Mouse (Mus musculus) effector memory CD4-positive, alpha-beta T cell, adult 5 months (primary cell): ENCODE results near the gene 5830411N06Rik. TPM values are rescaled to one million over a fixed set of nuclear protein-coding genes. Genes with fewer than 3 reads are reported as not detected.

Experiments used
- polyA plus RNA-seq: library from polyadenylated mRNA; unstranded; fragments of 100-300 nt; shearing (Covaris generic); gene quantifications from one replicate; pipeline ENCODE4 v1.2.1, GENCODE M21; 2017

The 5830411N06Rik gene
- polyA plus RNA-seq, result 9.9 TPM

DNA sequence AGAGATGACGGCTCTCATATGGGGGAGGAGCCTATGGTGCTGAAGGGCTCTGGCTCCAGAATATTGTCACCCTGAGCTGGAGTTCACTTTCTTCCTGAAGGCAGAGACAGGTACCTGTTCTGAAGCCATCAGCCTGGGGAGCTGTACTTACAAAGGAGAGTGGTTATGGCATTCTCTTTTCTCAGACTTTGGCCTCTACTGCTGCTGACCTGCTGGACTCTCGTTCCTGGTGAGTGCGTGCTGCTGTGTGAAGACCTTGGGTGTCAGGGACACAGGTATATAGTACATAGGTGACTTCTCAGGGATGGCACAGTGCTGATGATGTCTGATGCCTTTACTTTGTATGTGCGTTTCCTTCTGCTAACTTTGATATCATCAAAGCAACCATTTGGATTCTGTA is at the start of gene 5830411N06Rik:
Gene 5830411N06Rik (plus strand): TSS at position 69 of the 400 bp plus-strand sequence.

DNA sequence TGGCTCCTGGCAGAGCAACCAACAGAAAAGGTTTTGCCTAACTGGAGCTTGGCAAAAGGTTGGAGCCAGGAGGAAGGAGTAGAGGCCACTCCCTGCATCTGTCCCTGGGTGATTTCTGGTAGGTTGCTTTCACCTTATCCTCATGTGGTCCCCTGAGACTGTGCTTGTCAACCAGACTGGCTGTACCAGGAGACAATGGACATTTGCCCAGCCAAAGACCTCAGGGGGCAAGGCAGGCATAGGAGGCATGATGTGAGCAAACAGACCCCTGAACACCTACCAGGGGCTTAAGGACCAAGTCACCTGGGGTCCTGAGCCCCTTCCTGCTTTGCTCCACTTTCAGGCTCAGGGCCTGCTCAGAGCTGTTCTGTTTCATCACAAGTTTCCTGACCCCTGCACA is 41.2 kb upstream of the 5830411N06Rik start, which contains the start of gene Olfr524:
Gene Olfr524 (minus strand): TSS at position 101 of the 400 bp plus-strand sequence.

DNA sequence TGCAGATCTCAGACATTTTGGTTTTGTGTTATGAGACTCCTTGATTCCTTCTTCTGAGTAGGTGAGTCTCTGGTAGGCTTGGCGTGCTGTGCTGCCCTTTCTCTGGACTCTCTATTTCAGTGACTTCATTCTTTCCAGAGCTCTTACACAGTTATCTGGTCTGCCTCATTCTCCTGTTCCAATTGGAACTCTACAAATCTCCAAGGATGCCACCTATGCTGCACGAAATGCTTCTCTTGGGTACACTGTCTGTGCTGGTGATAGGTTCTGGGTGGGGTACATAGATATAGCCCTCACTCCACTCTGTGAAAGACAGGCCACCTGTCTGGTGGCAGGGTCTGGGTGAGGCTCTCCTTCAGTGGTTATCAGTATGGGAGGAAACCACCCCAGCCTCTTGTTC is 29.1 kb upstream of the 5830411N06Rik start, which contains the start of gene Cd163l1:
Gene Cd163l1 (plus strand): TSS at position 301 of the 400 bp plus-strand sequence.

DNA sequence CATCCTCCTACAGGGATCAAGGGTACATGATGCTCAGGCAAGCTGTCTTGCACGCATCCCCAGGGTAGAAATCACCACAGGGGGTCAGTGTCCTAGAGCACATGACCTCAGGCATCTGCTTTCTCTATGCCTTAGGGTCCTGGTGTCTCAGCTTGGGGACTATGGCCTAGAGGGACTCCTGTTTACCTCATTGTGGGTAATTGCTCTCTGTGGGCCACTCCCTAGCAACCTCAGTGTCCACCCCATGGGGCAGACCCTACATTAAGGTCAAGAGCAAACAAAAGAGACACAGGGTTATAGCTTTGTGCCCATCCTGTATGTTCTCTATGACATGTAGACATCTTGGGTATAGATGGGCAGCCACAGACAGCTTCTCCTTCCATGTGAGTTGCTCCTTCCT is 73.5 kb downstream of the 5830411N06Rik start, which contains the start of gene Olfr525:
Gene Olfr525 (plus strand): TSS at position 301 of the 400 bp plus-strand sequence.

DNA sequence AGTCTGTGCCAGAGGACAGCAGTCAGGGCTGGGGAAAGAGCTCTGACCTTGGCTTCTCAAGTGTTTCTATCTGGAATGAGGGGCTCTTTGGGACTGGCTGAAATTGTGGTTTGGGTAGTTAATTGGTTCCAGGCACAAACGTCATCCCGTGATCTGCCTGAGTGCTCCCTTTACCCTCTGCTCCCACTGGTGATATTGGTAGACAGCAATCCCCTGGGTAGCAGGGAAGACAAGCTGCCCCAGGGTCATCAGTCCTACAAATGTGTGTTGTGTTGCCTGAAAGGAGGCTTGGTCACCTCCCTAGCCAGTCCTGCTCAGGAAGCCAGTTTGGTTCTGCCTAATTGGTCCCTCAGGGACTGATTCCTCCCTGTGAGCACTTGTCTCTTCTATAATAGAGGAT is 86.6 kb downstream of the 5830411N06Rik start, which contains the start of gene Olfr527:
Gene Olfr527 (plus strand): TSS at position 301 of the 400 bp plus-strand sequence.

Other genes with a start within 250 kb of the 5830411N06Rik start
- gene Zfp511, start 210.9 kb upstream of the 5830411N06Rik start, polyA plus RNA-seq, result 46.2 TPM
- 29.8 TPM for gene Tubgcp2, start 210.6 kb upstream of the 5830411N06Rik start, polyA plus RNA-seq
- gene Msx3, start 198.2 kb upstream of the 5830411N06Rik start, polyA plus RNA-seq, result not detected
- not detected for gene Caly, start 164.7 kb upstream of the 5830411N06Rik start, polyA plus RNA-seq
- gene Prap1, start 153.9 kb upstream of the 5830411N06Rik start, polyA plus RNA-seq, result not detected
- 6.1 TPM for gene Fuom, start 144.8 kb upstream of the 5830411N06Rik start, polyA plus RNA-seq
- 2.3 TPM for gene Paox, start 131.5 kb upstream of the 5830411N06Rik start, polyA plus RNA-seq
- 27.2 TPM for gene Echs1, start 130.8 kb upstream of the 5830411N06Rik start, polyA plus RNA-seq
- gene Mtg1, start 109.7 kb upstream of the 5830411N06Rik start, polyA plus RNA-seq, result 17.8 TPM
- not detected for gene Sprn, start 92.4 kb upstream of the 5830411N06Rik start, polyA plus RNA-seq
- gene Olfr522, start 82.5 kb upstream of the 5830411N06Rik start, polyA plus RNA-seq, result not detected
- not detected for gene Olfr523, start 74.1 kb upstream of the 5830411N06Rik start, polyA plus RNA-seq
- 0.85 TPM for gene Olfr524, start 41.3 kb upstream of the 5830411N06Rik start, polyA plus RNA-seq
- gene Cd163l1, start 29.0 kb upstream of the 5830411N06Rik start, polyA plus RNA-seq, result 3.7 TPM
- 0.26 TPM for gene Olfr525, start 73.6 kb downstream of the 5830411N06Rik start, polyA plus RNA-seq
- not detected for gene Olfr527, start 86.7 kb downstream of the 5830411N06Rik start, polyA plus RNA-seq
- 1.4 TPM for gene Olfr60, start 114.4 kb downstream of the 5830411N06Rik start, polyA plus RNA-seq
- 0.64 TPM for gene Olfr530, start 129.0 kb downstream of the 5830411N06Rik start, polyA plus RNA-seq
- not detected for gene Olfr531, start 155.6 kb downstream of the 5830411N06Rik start, polyA plus RNA-seq
- gene Olfr532, start 174.4 kb downstream of the 5830411N06Rik start, polyA plus RNA-seq, result 0.10 TPM
- not detected for gene Olfr533, start 216.1 kb downstream of the 5830411N06Rik start, polyA plus RNA-seq
- not detected for gene Olfr535, start 236.9 kb downstream of the 5830411N06Rik start, polyA plus RNA-seq